Mouse (Mus musculus): ENCODE measurements around the gene Sh2b1. TPM values are rescaled to one million over a fixed set of nuclear protein-coding genes. Genes with fewer than 3 reads are reported as not detected.
A peak's percentile ranks its signal among the peaks of the same experiment; 100 is the strongest.

The Sh2b1 gene
- polyA plus RNA-seq, 1 experiment from 2014 or later, result 60.3 TPM

- DNase-seq (ENCODE audit: low spot score) (no peak), ATAC-seq (ENCODE audit: low FRiP score) (no peak)
- Histone ChIP-seq H3K4me1 (replicated peaks; ENCODE audit: control insufficient read depth, insufficient read depth, low read length) (no peaks in the 10 kb centered on the region), H3K36me3 (replicated peaks; ENCODE audit: control insufficient read depth, insufficient read depth) (peaks cover 28% of the 10 kb centered on the region), H3K27ac (no peak overlapping the region), H3K4me3 (replicated peaks; ENCODE audit: low read length) (no peak overlapping the region), H3K27me3 (ENCODE audit: control insufficient read depth, insufficient read depth, low read length) (no peaks in the 10 kb centered on the region), H3K4me2 (replicated peaks) (no peak overlapping the region), H3K9ac (no peak overlapping the region), H3K9me3 (ENCODE audit: control insufficient read depth, low read length) (no peaks in the 10 kb centered on the region)
- 91% methylated on average over 6 of the region's 6 CpGs for whole genome bisulfite sequencing
Observed at GRCm38 (mm10) chr7:126450641-126451040, 24.6 kb downstream of the Sh2b1 start.

DNA sequence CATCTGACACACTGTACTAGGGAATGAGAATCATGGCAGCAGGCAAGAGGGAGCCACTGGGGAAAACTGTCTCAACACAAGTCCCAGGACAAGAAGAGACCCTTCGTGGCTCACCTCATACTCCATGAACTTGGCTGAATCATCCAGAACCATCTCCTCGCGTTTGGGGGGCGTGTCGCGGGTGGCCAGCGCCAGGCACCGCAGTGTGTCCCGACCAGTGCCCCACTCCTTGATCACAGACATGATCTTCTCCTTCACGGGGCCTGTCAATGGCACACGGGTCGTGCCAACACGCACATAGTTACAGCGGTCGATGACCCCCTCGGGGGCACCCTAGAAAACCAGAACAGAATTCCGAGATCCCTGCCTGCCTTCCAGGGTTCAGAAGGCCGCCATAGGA is 25.2 kb downstream of the Sh2b1 start:
- no peak overlapping the region for H3K9ac ChIP-seq
- no peaks in the 10 kb centered on the region for H3K4me1 ChIP-seq (replicated peaks; ENCODE audit: control insufficient read depth, insufficient read depth, low read length)
- H3K4me2 ChIP-seq (replicated peaks), result no peak overlapping the region
- H3K36me3 ChIP-seq (replicated peaks; ENCODE audit: control insufficient read depth, insufficient read depth), result peaks cover 35% of the 10 kb centered on the region
- no peak overlapping the region for H3K4me3 ChIP-seq (replicated peaks; ENCODE audit: low read length)
- DNase-seq (ENCODE audit: low spot score) (no peak), ATAC-seq (ENCODE audit: low FRiP score) (no peak)
- WGBS, result 94% methylated on average over 18 of the region's 18 CpGs
- no peaks in the 10 kb centered on the region for H3K9me3 ChIP-seq (ENCODE audit: control insufficient read depth, low read length)
- H3K27me3 ChIP-seq (ENCODE audit: control insufficient read depth, insufficient read depth, low read length), result no peaks in the 10 kb centered on the region
- no peak overlapping the region for H3K27ac ChIP-seq

DNA sequence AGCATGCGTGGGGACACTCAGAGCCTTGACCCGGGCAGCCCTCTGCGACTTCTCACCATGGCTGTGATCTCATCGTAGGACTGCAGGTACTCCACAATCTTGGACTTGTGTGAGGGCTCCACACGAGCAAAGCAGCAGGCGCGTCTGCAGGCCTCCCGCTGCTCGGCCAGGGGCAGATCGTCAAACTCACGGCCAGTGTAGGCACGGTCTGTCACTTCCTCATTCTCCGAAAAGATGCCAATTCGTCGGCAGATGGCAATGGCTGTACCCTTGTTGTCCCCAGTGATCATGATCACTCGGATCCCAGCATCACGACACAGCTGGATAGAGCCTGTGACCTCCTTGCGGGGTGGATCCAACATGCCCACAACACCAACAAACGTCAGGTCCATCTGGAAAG is 26.7 kb downstream of the Sh2b1 start:
- Histone ChIP-seq H3K27ac (no peak overlapping the region), H3K9ac (no peak overlapping the region), H3K4me3 (replicated peaks; ENCODE audit: low read length) (no peak overlapping the region), H3K4me2 (replicated peaks) (no peak overlapping the region), H3K4me1 (replicated peaks; ENCODE audit: control insufficient read depth, insufficient read depth, low read length) (no peaks in the 10 kb centered on the region), H3K36me3 (replicated peaks; ENCODE audit: control insufficient read depth, insufficient read depth) (peaks cover 46% of the 10 kb centered on the region), H3K27me3 (ENCODE audit: control insufficient read depth, insufficient read depth, low read length) (no peaks in the 10 kb centered on the region), H3K9me3 (ENCODE audit: control insufficient read depth, low read length) (no peaks in the 10 kb centered on the region)
- ATAC-seq (ENCODE audit: low FRiP score), result no peak
- 91% methylated on average over 19 of the region's 19 CpGs for WGBS
- no peak for DNase-seq (ENCODE audit: low spot score)

GRCm38 (mm10) chr7:126446217-126446616 is 29.0 kb downstream of the Sh2b1 start:
- Histone ChIP-seq H3K36me3 (replicated peaks; ENCODE audit: control insufficient read depth, insufficient read depth) (peaks cover 64% of the 10 kb centered on the region), H3K27me3 (ENCODE audit: control insufficient read depth, insufficient read depth, low read length) (no peaks in the 10 kb centered on the region)
- 91% methylated on average over 19 of the region's 21 CpGs for WGBS

DNA sequence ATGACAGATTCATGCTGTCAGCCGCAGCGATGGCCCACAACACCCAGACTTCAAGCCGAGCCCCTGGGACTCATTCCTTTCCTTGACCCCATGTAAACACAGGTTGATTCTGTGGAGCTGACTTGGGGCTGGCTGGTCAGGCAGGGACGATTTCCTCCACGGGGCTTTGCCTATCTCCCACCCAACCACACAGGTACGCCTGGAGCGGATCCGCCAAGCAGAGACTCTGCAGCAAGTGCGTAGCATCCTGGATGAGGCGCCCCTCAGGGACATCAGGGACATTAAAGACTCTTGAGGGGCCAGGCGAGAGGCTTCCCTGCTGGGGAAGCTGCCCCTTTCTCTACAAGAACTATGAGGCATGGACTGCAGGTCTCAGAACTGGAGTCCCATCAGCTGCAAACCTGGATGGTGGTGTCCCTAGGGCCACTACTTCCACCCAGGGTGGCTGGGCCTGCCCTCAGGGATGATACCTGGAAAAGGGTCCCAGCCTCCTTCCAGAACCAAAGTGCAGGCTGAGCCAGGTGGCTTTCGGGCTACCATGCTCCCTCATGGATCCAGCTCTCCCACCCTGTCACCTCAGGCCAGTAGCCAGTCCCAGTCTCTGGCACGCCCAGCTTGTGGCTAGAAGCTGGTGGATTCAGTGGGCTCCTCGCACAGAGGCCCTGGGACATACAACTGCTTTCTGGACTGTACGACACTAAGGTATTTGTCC is 30.0 kb downstream of the Sh2b1 start:
- Histone ChIP-seq H3K4me1 (replicated peaks; ENCODE audit: control insufficient read depth, insufficient read depth, low read length) (no peaks in the 10 kb centered on the region), H3K27me3 (ENCODE audit: control insufficient read depth, insufficient read depth, low read length) (no peaks in the 10 kb centered on the region), H3K9me3 (ENCODE audit: control insufficient read depth, low read length) (no peaks in the 10 kb centered on the region), H3K4me3 (replicated peaks; ENCODE audit: low read length) (no peak overlapping the region), H3K4me2 (replicated peaks) (no peak overlapping the region), H3K27ac (no peak overlapping the region), H3K9ac (no peak overlapping the region), H3K36me3 (replicated peaks; ENCODE audit: control insufficient read depth, insufficient read depth) (peaks cover 68% of the 10 kb centered on the region)
- ATAC-seq (ENCODE audit: low FRiP score) (no peak), DNase-seq (ENCODE audit: low spot score) (no peak)
- WGBS, result 88% methylated on average over 15 of the region's 15 CpGs

More at GRCm38 (mm10) chr7:126446217-126446616, 29.0 kb downstream of the Sh2b1 start:
- no peak overlapping the region for H3K4me2 ChIP-seq (replicated peaks)
- H3K4me1 ChIP-seq (replicated peaks; ENCODE audit: control insufficient read depth, insufficient read depth, low read length), result no peaks in the 10 kb centered on the region
- ATAC-seq (ENCODE audit: low FRiP score) (no peak), DNase-seq (ENCODE audit: low spot score) (no peak)
- no peak overlapping the region for H3K4me3 ChIP-seq (replicated peaks; ENCODE audit: low read length)
- H3K27ac ChIP-seq, result no peak overlapping the region
- no peak overlapping the region for H3K9ac ChIP-seq
- H3K9me3 ChIP-seq (ENCODE audit: control insufficient read depth, low read length), result no peaks in the 10 kb centered on the region

- Histone ChIP-seq H3K4me2 (replicated peaks) (no peak overlapping the region), H3K4me3 (replicated peaks; ENCODE audit: low read length) (no peak overlapping the region), H3K9me3 (ENCODE audit: control insufficient read depth, low read length) (no peaks in the 10 kb centered on the region), H3K27ac (no peak overlapping the region), H3K4me1 (replicated peaks; ENCODE audit: control insufficient read depth, insufficient read depth, low read length) (no peaks in the 10 kb centered on the region), H3K27me3 (ENCODE audit: control insufficient read depth, insufficient read depth, low read length) (no peaks in the 10 kb centered on the region), H3K36me3 (replicated peaks; ENCODE audit: control insufficient read depth, insufficient read depth) (peaks cover 69% of the 10 kb centered on the region), H3K9ac (no peak overlapping the region)
- DNase-seq (ENCODE audit: low spot score) (no peak), ATAC-seq (ENCODE audit: low FRiP score) (no peak)
- 96% methylated on average over 9 of the region's 9 CpGs for WGBS
Observed at GRCm38 (mm10) chr7:126444536-126444935, 30.7 kb downstream of the Sh2b1 start.

DNA sequence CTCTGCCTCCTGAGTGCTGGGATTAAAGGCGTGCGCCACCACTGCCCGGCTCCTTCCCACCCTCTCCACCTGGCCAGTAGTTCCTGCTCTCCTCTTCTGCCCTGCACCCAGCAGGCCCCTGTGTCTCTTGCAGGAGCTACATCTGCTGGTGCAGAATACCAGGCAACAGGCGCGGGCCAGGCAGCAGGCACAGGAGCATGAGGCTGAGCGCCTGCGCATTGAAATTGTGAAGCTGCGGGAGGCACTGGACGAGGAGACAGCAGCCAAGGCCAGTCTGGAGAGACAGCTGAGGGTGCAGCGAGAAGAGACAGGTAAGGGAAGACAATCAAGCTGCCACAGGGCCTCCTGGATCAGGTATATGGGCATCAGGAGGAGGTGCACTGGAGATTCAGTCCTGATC is 31.2 kb downstream of the Sh2b1 start:
- H3K4me2 ChIP-seq (replicated peaks), result no peak overlapping the region
- WGBS, result 91% methylated on average over 10 of the region's 10 CpGs

DNA sequence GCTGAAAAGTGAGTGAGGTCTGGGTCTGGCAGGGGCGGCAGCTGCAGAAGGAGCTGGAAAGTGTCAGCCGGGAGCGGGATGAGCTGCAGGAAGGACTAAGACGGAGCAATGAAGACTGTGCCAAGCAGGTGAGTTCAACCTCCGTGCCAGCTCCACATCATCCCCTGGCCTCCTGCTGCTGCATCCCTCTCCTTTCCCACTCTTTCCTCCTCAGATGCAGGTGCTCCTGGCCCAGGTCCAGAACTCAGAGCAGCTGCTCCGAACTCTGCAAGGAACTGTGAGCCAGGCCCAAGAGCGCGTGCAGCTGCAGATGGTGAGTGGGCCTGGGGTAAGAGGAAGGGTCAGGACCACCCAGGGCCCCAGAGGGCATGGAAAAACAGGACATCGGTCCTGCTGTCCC is 35.1 kb downstream of the Sh2b1 start:
- Histone ChIP-seq H3K4me3 (replicated peaks; ENCODE audit: low read length) (no peak overlapping the region), H3K36me3 (replicated peaks; ENCODE audit: control insufficient read depth, insufficient read depth) (peaks cover 44% of the 10 kb centered on the region), H3K27me3 (ENCODE audit: control insufficient read depth, insufficient read depth, low read length) (no peaks in the 10 kb centered on the region), H3K4me1 (replicated peaks; ENCODE audit: control insufficient read depth, insufficient read depth, low read length) (no peaks in the 10 kb centered on the region), H3K9me3 (ENCODE audit: control insufficient read depth, low read length) (no peaks in the 10 kb centered on the region), H3K4me2 (replicated peaks) (no peak overlapping the region), H3K9ac (no peak overlapping the region), H3K27ac (no peak overlapping the region)
- WGBS, result 74% methylated on average over 9 of the region's 9 CpGs
- DNase-seq (ENCODE audit: low spot score) (no peak), ATAC-seq (ENCODE audit: low FRiP score) (no peak)

More for the DNA sequence above, 31.2 kb downstream of the Sh2b1 start:
- Histone ChIP-seq H3K36me3 (replicated peaks; ENCODE audit: control insufficient read depth, insufficient read depth) (peaks cover 72% of the 10 kb centered on the region), H3K27ac (no peak overlapping the region), H3K4me1 (replicated peaks; ENCODE audit: control insufficient read depth, insufficient read depth, low read length) (no peaks in the 10 kb centered on the region), H3K27me3 (ENCODE audit: control insufficient read depth, insufficient read depth, low read length) (no peaks in the 10 kb centered on the region), H3K4me3 (replicated peaks; ENCODE audit: low read length) (no peak overlapping the region), H3K9ac (no peak overlapping the region), H3K9me3 (ENCODE audit: control insufficient read depth, low read length) (no peaks in the 10 kb centered on the region)
- no peak for DNase-seq (ENCODE audit: low spot score)
- ATAC-seq (ENCODE audit: low FRiP score), result no peak

GRCm38 (mm10) chr7:126436851-126437250 is 38.4 kb downstream of the Sh2b1 start:
- WGBS, result 14% methylated on average over 8 of the region's 8 CpGs
- no peaks in the 10 kb centered on the region for H3K9me3 ChIP-seq (ENCODE audit: control insufficient read depth, low read length)
- ATAC-seq (ENCODE audit: low FRiP score), result no peak

DNA sequence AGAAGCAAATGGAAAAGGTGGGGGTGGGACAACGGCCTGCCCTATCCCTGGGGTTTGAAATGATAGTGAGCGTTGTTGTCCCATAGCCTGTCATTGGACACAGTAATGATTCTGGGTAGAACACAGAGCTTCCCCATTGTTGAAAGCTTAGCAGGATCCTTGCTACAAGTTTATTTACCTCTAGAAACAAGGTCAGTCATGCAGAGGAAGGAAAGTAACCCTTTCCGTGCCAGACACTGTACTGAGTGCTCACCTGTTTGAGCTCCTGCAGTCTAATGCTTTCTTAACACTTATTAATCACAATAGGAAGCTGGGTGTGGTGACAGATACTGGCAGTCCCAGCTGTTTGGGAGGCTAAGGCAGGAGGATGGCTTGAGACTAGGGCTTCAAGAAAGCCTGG is 39.4 kb downstream of the Sh2b1 start:
- Histone ChIP-seq H3K36me3 (replicated peaks; ENCODE audit: control insufficient read depth, insufficient read depth) (peaks cover 34% of the 10 kb centered on the region), H3K4me1 (replicated peaks; ENCODE audit: control insufficient read depth, insufficient read depth, low read length) (no peaks in the 10 kb centered on the region), H3K9me3 (ENCODE audit: control insufficient read depth, low read length) (no peaks in the 10 kb centered on the region), H3K27me3 (ENCODE audit: control insufficient read depth, insufficient read depth, low read length) (no peaks in the 10 kb centered on the region), H3K4me2 (replicated peaks) (no peak overlapping the region), H3K9ac (no peak overlapping the region), H3K4me3 (replicated peaks; ENCODE audit: low read length) (no peak overlapping the region), H3K27ac (no peak overlapping the region)
- ATAC-seq (ENCODE audit: low FRiP score) (no peak), DNase-seq (ENCODE audit: low spot score) (no peak)
- WGBS, result 84% methylated on average over 3 of the region's 3 CpGs

More at GRCm38 (mm10) chr7:126436851-126437250, 38.4 kb downstream of the Sh2b1 start:
- DNase-seq (ENCODE audit: low spot score), result peak; percentile 66
- Histone ChIP-seq H3K27ac (no peak overlapping the region), H3K27me3 (ENCODE audit: control insufficient read depth, insufficient read depth, low read length) (no peaks in the 10 kb centered on the region), H3K36me3 (replicated peaks; ENCODE audit: control insufficient read depth, insufficient read depth) (peaks cover 34% of the 10 kb centered on the region), H3K4me2 (replicated peaks) (no peak overlapping the region), H3K4me3 (replicated peaks; ENCODE audit: low read length) (no peak overlapping the region), H3K4me1 (replicated peaks; ENCODE audit: control insufficient read depth, insufficient read depth, low read length) (no peaks in the 10 kb centered on the region), H3K9ac (no peak overlapping the region)
